Mouse (Mus musculus) MEL (cell line): ENCODE measurements at regions not wholly inside any gene's neighbourhood (a gene's known extent, or its start where the extent isn't known, plus 50 kb on each side); places are given as distances from the start of the nearest gene placed in this dataset.

ENCODE experiments used
- DNase-seq: peaks from one replicate; pipeline ENCODE4 v3.0.0; 2011; ENCODE audit warnings: low read depth, low spot score
- H3K27ac ChIP-seq: 2 replicates; pipeline ENCODE4 v1.5.1; 2012; ENCODE audit warnings: low read depth, mild to moderate bottlenecking, control low read depth, low read length, moderate library complexity; ENCODE audit not compliant: control insufficient read depth
- H3K27me3 ChIP-seq, 2 experiments: fragments of 150-350 bp in 1 of 2; sonication (generic) in 1 of 2; 2 replicates each; pipeline ENCODE4 v1.6.1; 2012; ENCODE audit warnings: low read length in 2 of 2, mild to moderate bottlenecking in 2 of 2, improper control_type of control experiment in 1 of 2, moderate library complexity in 1 of 2; ENCODE audit not compliant: insufficient read depth in 2 of 2, control insufficient read depth in 1 of 2
- H3K36me3 ChIP-seq, 2 experiments: 2 replicates each; pipeline ENCODE4 v1.6.1; 2012 to 2014; ENCODE audit warnings: low read length in 2 of 2, improper control_type of control experiment in 1 of 2, inconsistent platforms in 1 of 2, mild to moderate bottlenecking in 1 of 2; ENCODE audit not compliant: insufficient read depth in 2 of 2, control insufficient read depth in 1 of 2
- H3K4me1 ChIP-seq, 2 experiments: fragments of 150-350 bp in 1 of 2; sonication (generic) in 1 of 2; 2 replicates each; pipeline ENCODE4 v1.6.1; 2012; ENCODE audit warnings: low read length in 2 of 2, improper control_type of control experiment in 1 of 2, mild to moderate bottlenecking in 1 of 2; ENCODE audit not compliant: insufficient read depth in 2 of 2, control insufficient read depth in 1 of 2
- H3K4me3 ChIP-seq, 2 experiments: fragments of 150-350 bp in 1 of 2; sonication (generic) in 1 of 2; 2 replicates each; pipeline ENCODE4 v1.5.1; 2012; ENCODE audit warnings: low read depth in 2 of 2, low read length in 2 of 2, mild to moderate bottlenecking in 2 of 2, moderate library complexity in 2 of 2, control low read depth in 1 of 2, improper control_type of control experiment in 1 of 2; ENCODE audit not compliant: control insufficient read depth in 1 of 2, insufficient read depth in 1 of 2
- H3K79me2 ChIP-seq: 2 replicates; pipeline ENCODE4 v1.6.1; 2012; ENCODE audit warnings: mild to moderate bottlenecking, low read length, moderate library complexity; ENCODE audit not compliant: control insufficient read depth, poor library complexity, insufficient read depth
- H3K9ac ChIP-seq: 2 replicates; pipeline ENCODE4 v1.6.1; 2012; ENCODE audit warnings: low read depth, mild to moderate bottlenecking, control low read depth, low read length, moderate library complexity; ENCODE audit not compliant: control insufficient read depth, poor library complexity, severe bottlenecking
- H3K9me3 ChIP-seq: fragments of 150-350 bp; sonication (generic); replicated peaks from 2 replicates; pipeline ENCODE4 v1.6.1; 2012; ENCODE audit warnings: mild to moderate bottlenecking, low read length, improper control_type of control experiment, moderate library complexity; ENCODE audit not compliant: insufficient read depth
- CHD2 ChIP-seq: IDR thresholded peaks from 2 replicates; pipeline ENCODE4 v1.6.1; 2011; ENCODE audit warnings: low read length, improper control_type of control experiment
- CTCF ChIP-seq, 3 experiments: IDR thresholded peaks in 2 of 3; conservative IDR thresholded peaks in 1 of 3; 2 replicates each; pipeline ENCODE4 v1.5.1; 2011 to 2012; ENCODE audit warnings: low read length in 3 of 3, low read depth in 2 of 3, mild to moderate bottlenecking in 2 of 3, improper control_type of control experiment in 1 of 3, inconsistent platforms in 1 of 3, mixed read lengths in 1 of 3, moderate library complexity in 1 of 3; ENCODE audit not compliant: control insufficient read depth in 1 of 3, insufficient read depth in 1 of 3, poor library complexity in 1 of 3, severe bottlenecking in 1 of 3
- EP300 ChIP-seq, 2 experiments: IDR thresholded peaks; 2 replicates each; pipeline ENCODE4 v1.6.1; 2011; ENCODE audit warnings: improper control_type of control experiment in 2 of 2, low read length in 2 of 2, low read depth in 1 of 2, mild to moderate bottlenecking in 1 of 2
- GABPA ChIP-seq: IDR thresholded peaks from 2 replicates; pipeline ENCODE4 v1.6.1; 2012; ENCODE audit warnings: low read depth, mild to moderate bottlenecking, inconsistent platforms, low read length, improper control_type of control experiment, moderate library complexity
- HCFC1 ChIP-seq: IDR thresholded peaks from 2 replicates; pipeline ENCODE4 v1.6.1; 2012; ENCODE audit warnings: low read depth, mild to moderate bottlenecking, inconsistent platforms, low read length, improper control_type of control experiment, moderate library complexity
- MAZ ChIP-seq: IDR thresholded peaks from 2 replicates; pipeline ENCODE4 v1.6.1; 2012; ENCODE audit warnings: low read depth, mild to moderate bottlenecking, inconsistent platforms, low read length, improper control_type of control experiment
- MEF2A ChIP-seq: IDR thresholded peaks from 2 replicates; pipeline ENCODE4 v1.6.1; 2014; ENCODE audit warnings: low read depth, mild to moderate bottlenecking, inconsistent platforms, low read length, improper control_type of control experiment; ENCODE audit not compliant: poor library complexity, insufficient replicate concordance, severe bottlenecking; ENCODE audit errors: extremely low read depth
- MYB ChIP-seq: IDR thresholded peaks from 2 replicates; pipeline ENCODE4 v1.6.1; 2011; ENCODE audit warnings: mild to moderate bottlenecking, low read depth, low read length, improper control_type of control experiment
- POLR2A ChIP-seq, 2 experiments: IDR thresholded peaks; 2 replicates each; pipeline ENCODE4 v1.6.1; 2011 to 2012; ENCODE audit warnings: low read length in 2 of 2, mild to moderate bottlenecking in 2 of 2, control low read depth in 1 of 2, improper control_type of control experiment in 1 of 2, low read depth in 1 of 2, moderate library complexity in 1 of 2; ENCODE audit not compliant: control insufficient read depth in 1 of 2, insufficient read depth in 1 of 2, poor library complexity in 1 of 2
- POLR2AphosphoS2 ChIP-seq: IDR thresholded peaks from 2 replicates; pipeline ENCODE4 v1.6.1; 2011; ENCODE audit warnings: low read length, improper control_type of control experiment
- RAD21 ChIP-seq: IDR thresholded peaks from 2 replicates; pipeline ENCODE4 v1.6.1; 2011; ENCODE audit warnings: mild to moderate bottlenecking, low read depth, low read length, improper control_type of control experiment
- RCOR1 ChIP-seq: IDR thresholded peaks from 2 replicates; pipeline ENCODE4 v1.6.1; 2012; ENCODE audit warnings: low read depth, mild to moderate bottlenecking, inconsistent platforms, low read length, improper control_type of control experiment
- SIN3A ChIP-seq: IDR thresholded peaks from 2 replicates; pipeline ENCODE4 v1.6.1; 2012; ENCODE audit warnings: low read length, improper control_type of control experiment, inconsistent platforms
- TAL1 ChIP-seq: IDR thresholded peaks from 2 replicates; pipeline ENCODE4 v1.6.1; 2012; ENCODE audit warnings: mild to moderate bottlenecking, inconsistent platforms, low read length, moderate library complexity, mixed read lengths
- TBP ChIP-seq: IDR thresholded peaks from 2 replicates; pipeline ENCODE4 v1.8.0; 2011; ENCODE audit warnings: low read depth, low read length, improper control_type of control experiment
- USF1 ChIP-seq: IDR thresholded peaks from 2 replicates; pipeline ENCODE4 v1.6.1; 2014; ENCODE audit warnings: low read depth, mild to moderate bottlenecking, inconsistent platforms, low read length, improper control_type of control experiment, moderate library complexity
- USF2 ChIP-seq, 2 experiments: IDR thresholded peaks; 2 replicates each; pipeline ENCODE4 v1.6.1; 2011 to 2012; ENCODE audit warnings: improper control_type of control experiment in 2 of 2, low read length in 2 of 2, borderline replicate concordance in 1 of 2, inconsistent platforms in 1 of 2, low read depth in 1 of 2, mild to moderate bottlenecking in 1 of 2; ENCODE audit not compliant: insufficient read depth in 1 of 2
- ZC3H11A ChIP-seq: IDR thresholded peaks from 2 replicates; pipeline ENCODE4 v1.6.1; 2012; ENCODE audit warnings: low read depth, mild to moderate bottlenecking, inconsistent platforms, low read length, improper control_type of control experiment
- ZNF384 ChIP-seq: IDR thresholded peaks from 2 replicates; pipeline ENCODE4 v1.6.1; 2012; ENCODE audit warnings: low read depth, mild to moderate bottlenecking, inconsistent platforms, low read length, improper control_type of control experiment

DNA sequence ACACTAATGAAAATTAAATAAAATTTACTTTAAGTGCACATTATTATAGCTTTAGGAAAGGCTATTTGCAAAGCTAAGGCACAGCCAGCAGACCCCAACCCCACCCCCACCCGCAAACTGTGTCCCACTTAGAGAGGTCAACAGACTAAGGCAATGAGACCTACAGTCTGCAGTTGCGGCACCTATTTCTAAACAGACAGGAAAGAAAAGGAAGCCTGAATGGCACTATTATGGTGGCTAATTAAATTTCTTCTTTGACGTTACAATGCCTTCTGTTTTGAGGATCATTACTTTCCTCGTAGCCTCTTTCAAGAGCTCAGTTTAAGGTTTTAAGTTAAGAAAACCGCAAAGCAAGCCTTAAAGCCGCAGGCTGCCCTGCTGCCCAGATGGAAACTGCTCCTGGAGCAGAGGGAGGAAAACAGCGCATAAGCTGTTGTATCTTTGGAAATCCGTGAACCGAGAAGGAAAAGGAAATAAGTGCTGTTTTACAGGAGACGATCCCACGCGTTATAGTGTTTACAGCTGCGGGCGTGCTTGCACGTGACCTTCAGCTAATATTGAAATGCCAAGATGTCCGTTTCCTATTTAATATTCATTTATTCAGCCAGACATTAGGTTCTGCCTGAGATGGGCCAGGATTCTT, 117.8 kb upstream of the Ldb2 start:
- no peaks in the 10 kb centered on the region for H3K36me3 ChIP-seq
- no peaks in the 10 kb centered on the region for H3K4me1 ChIP-seq
- H3K27ac ChIP-seq, result no peak overlapping the region
- H3K79me2 ChIP-seq, result no peaks in the 10 kb centered on the region
- TF ChIP-seq SIN3A (no peak), MAZ (no peak), RCOR1 (no peak), MYB (no peak), TBP (no peak), CTCF (IDR thresholded peaks at IDR 0.05 in 2 of 3, conservative IDR thresholded peaks at IDR 0.05 in 1 of 3; ENCODE audit: control insufficient read depth in 1 of 3, insufficient read depth in 1 of 3, low read depth in 2 of 3, low read length in 3 of 3, poor library complexity in 1 of 3, severe bottlenecking in 1 of 3) (no peak), MEF2A (no peak), USF1 (no peak), POLR2AphosphoS2 (no peak), EP300 (IDR thresholded peaks at IDR 0.05; ENCODE audit: low read depth in 1 of 2, low read length in 2 of 2) (no peak), TAL1 (no peak), ZC3H11A (no peak), RAD21 (no peak)
- H3K4me3 ChIP-seq, result no peak overlapping the region
- no peaks in the 10 kb centered on the region for H3K9me3 ChIP-seq
- DNase-seq, result no peak
- 0 out of 4 replicates have a peak, but pooled peaks cover 0 to 2% of the 10 kb centered on the region in 2 experiments for H3K27me3 ChIP-seq
- H3K9ac ChIP-seq, result no peak overlapping the region

DNA sequence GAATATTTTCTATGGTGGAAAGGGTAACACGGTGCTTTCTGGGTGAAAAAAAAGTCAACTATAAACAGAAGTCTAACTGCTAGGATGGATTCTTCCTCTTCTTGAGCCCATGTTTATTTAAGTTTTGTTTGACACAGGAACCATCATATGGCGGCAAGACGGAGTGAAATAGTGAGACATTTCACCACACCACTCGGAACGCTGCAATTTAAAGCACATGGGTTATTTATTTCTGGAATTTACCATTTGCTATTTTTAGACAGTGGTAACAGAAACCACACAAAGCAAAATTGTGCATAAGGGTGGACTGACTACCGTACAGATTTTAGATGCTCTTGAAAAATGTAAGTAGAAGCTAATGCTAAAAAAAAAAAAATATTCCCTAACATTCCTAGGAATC, 103.1 kb upstream of the Ldb2 start:
- H3K9ac ChIP-seq, result no peak overlapping the region
- no peaks in the 10 kb centered on the region for H3K9me3 ChIP-seq
- H3K27me3 ChIP-seq, result no peaks in the 10 kb centered on the region; a peak in 1 of 4 replicates
- no peak for DNase-seq
- H3K4me1 ChIP-seq, result no peaks in the 10 kb centered on the region
- H3K79me2 ChIP-seq, result no peaks in the 10 kb centered on the region
- H3K36me3 ChIP-seq, result no peaks in the 10 kb centered on the region
- no peak overlapping the region for H3K4me3 ChIP-seq
- H3K27ac ChIP-seq, result no peak overlapping the region
- TF ChIP-seq USF2 (IDR thresholded peaks at IDR 0.05; ENCODE audit: borderline replicate concordance in 1 of 2, insufficient read depth in 1 of 2, low read depth in 1 of 2, low read length in 2 of 2) (no peak), TBP (no peak), CHD2 (no peak), ZC3H11A (no peak), HCFC1 (no peak), POLR2A (IDR thresholded peaks at IDR 0.05; ENCODE audit: control insufficient read depth in 1 of 2, insufficient read depth in 1 of 2, low read depth in 1 of 2, low read length in 2 of 2, poor library complexity in 1 of 2) (no peak), EP300 (IDR thresholded peaks at IDR 0.05; ENCODE audit: low read depth in 1 of 2, low read length in 2 of 2) (no peak), MYB (no peak), GABPA (no peak), ZNF384 (no peak)
- TF ChIP-seq, all 39 proteins: peak for 0
